Mouse (Mus musculus): ENCODE measurements around the gene Urad. TPM values are rescaled to one million over a fixed set of nuclear protein-coding genes. Genes with fewer than 3 reads are reported as not detected.

The Urad gene
- polyA plus RNA-seq (2017; shearing (Covaris generic)) = not detected

GRCm38 (mm10) chr5:147322183-147322582 is at the start of gene Urad:
TSS of gene Urad (minus strand) at chr5:147322440.

GRCm38 (mm10) chr5:147306638-147307397 is 15.4 kb downstream of the Urad start, which contains the start of gene Cdx2:
TSS of gene Cdx2 (minus strand) at chr5:147307270.

GRCm38 (mm10) chr5:147269926-147270672 is 52.1 kb downstream of the Urad start, which contains the start of gene Pdx1:
TSS of gene Pdx1 (plus strand) at chr5:147269959.

Other genes with a start within 250 kb of the Urad start
- gene Lnx2, start 245.9 kb downstream of the Urad start, polyA plus RNA-seq (2017; shearing (Covaris generic)) = 79.5 TPM
- gene Polr1d, start 245.4 kb downstream of the Urad start, polyA plus RNA-seq (2017; shearing (Covaris generic)) = 184 TPM
- not detected for gene Gsx1, start 133.7 kb downstream of the Urad start, polyA plus RNA-seq (2017; shearing (Covaris generic))
- gene Pdx1, start 52.5 kb downstream of the Urad start, polyA plus RNA-seq (2017; shearing (Covaris generic)) = not detected
- not detected for gene Cdx2, start 15.2 kb downstream of the Urad start, polyA plus RNA-seq (2017; shearing (Covaris generic))
- gene Flt3, start 78.0 kb upstream of the Urad start, polyA plus RNA-seq (2017; shearing (Covaris generic)) = 0.16 TPM
- gene Pan3, start 107.7 kb upstream of the Urad start, polyA plus RNA-seq (2017; shearing (Covaris generic)) = 50.6 TPM